Mouse (Mus musculus): ENCODE measurements at regions not wholly inside any gene's neighbourhood (a gene's known extent, or its start where the extent isn't known, plus 50 kb on each side); places are given as distances from the start of the nearest gene placed in this dataset.

- H3K4me1 ChIP-seq = peaks cover 65% of the 10 kb centered on the region
- no peaks in the 10 kb centered on the region for H3K9me3 ChIP-seq
- H3K27me3 ChIP-seq (replicated peaks; ENCODE audit: low read depth, poor library complexity, severe bottlenecking) = peaks cover 12% of the 10 kb centered on the region; the same call in 1 of the 2 replicates
- no peaks in the 10 kb centered on the region for H3K36me3 ChIP-seq (replicated peaks)
- H3K27ac ChIP-seq (replicated peaks) = peak overlapping the region; percentile 75
- no peak overlapping the region for H3K4me3 ChIP-seq
- no peak for DNase-seq (ENCODE audit: low spot score)
- WGBS = 41% methylated on average over 2 of the region's 2 CpGs
Observed at GRCm38 (mm10) chr12:86818201-86818600, 66.4 kb downstream of the Irf2bpl start.

- Histone ChIP-seq H3K4me3 (no peak overlapping the region; the same call in 1 of the 2 replicates), H3K4me1 (peaks cover 63% of the 10 kb centered on the region), H3K36me3 (replicated peaks) (no peaks in the 10 kb centered on the region), H3K27ac (replicated peaks) (peak overlapping the region; percentile 75), H3K9me3 (no peaks in the 10 kb centered on the region), H3K27me3 (replicated peaks; ENCODE audit: low read depth, poor library complexity, severe bottlenecking) (peaks cover 14% of the 10 kb centered on the region)
- WGBS = 25% methylated on average over 11 of the region's 11 CpGs
- peak; percentile 33 for DNase-seq (ENCODE audit: low spot score)
Observed at GRCm38 (mm10) chr12:86816702-86817610, 67.6 kb downstream of the Irf2bpl start.

DNA sequence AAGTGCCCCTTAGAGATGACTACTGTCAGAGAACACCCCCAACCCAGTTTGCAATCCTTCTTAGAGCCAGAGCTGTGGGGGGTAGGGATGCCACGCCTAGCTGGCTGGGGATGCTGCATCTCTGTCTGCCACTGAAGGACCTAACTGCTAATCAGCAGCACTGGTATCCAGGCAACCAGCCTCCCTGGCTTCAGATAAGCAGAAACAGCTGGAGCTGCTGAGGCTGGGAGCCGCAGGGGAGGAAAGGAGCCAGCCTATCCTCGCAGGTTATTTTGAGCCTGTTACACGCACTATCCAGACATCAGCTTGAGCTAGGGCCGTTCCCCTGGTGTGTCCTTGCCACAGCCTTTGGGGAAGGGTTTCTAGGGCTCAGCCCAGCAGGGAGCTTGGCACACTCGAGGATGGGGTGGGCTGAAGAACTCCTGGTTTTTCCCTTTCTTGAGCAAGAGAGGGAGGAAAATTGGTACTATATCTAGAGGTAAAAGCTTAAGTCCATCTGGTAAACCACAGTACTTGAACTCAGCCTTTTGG lies 68.4 kb downstream of the Irf2bpl start:
- peak overlapping the region; percentile 75 for H3K27ac ChIP-seq (replicated peaks)
- DNase-seq (ENCODE audit: low spot score) = peak; percentile 89
- peaks cover 16% of the 10 kb centered on the region for H3K27me3 ChIP-seq (replicated peaks; ENCODE audit: low read depth, poor library complexity, severe bottlenecking)
- no peaks in the 10 kb centered on the region for H3K36me3 ChIP-seq (replicated peaks)
- WGBS = 1% methylated on average over 6 of the region's 6 CpGs
- H3K9me3 ChIP-seq = no peaks in the 10 kb centered on the region
- peaks cover 63% of the 10 kb centered on the region for H3K4me1 ChIP-seq
- H3K4me3 ChIP-seq = peak overlapping the region; percentile 21; the same call in 1 of the 2 replicates

GRCm38 (mm10) chr12:86814740-86815139 lies 69.9 kb downstream of the Irf2bpl start:
- peak overlapping the region; percentile 75; the same call in 1 of the 2 replicates for H3K27ac ChIP-seq (replicated peaks)
- WGBS = 82% methylated on average over 7 of the region's 7 CpGs
- no peaks in the 10 kb centered on the region for H3K9me3 ChIP-seq
- DNase-seq (ENCODE audit: low spot score) = no peak
- H3K4me3 ChIP-seq = no peak overlapping the region
- peaks cover 16% of the 10 kb centered on the region for H3K27me3 ChIP-seq (replicated peaks; ENCODE audit: low read depth, poor library complexity, severe bottlenecking)
- H3K4me1 ChIP-seq = peaks cover 74% of the 10 kb centered on the region
- no peaks in the 10 kb centered on the region for H3K36me3 ChIP-seq (replicated peaks)
